Mouse (Mus musculus): ENCODE measurements around the gene Suco.

DNA sequence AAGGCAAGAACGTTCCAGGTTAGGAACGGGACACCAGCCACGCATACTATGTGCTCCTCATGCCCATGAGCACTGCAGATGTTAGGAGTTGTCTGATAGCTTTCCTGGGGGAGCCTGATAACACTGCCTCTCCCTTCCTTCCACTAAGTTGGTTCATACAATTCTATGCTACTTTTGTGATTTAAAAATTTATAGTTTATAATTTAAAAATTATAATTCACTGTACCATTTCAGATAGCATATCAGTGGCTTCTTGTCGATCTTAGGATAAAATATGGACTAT lies 83.9 kb downstream of the Suco start:
- TF ChIP-seq GATA1 (IDR thresholded peaks at IDR 0.05; ENCODE audit: low read length) (peak; percentile 51; the same call in 1 of the 2 replicates), TAL1 (IDR thresholded peaks at IDR 0.05; ENCODE audit: low read length) (peak; percentile 70)
